Mouse (Mus musculus): ENCODE measurements around the gene Zp1.

Zp1 gene

GRCm38 (mm10) chr19:10880085-10880974 lies 40.1 kb downstream of the Zp1 start:
- DNase-seq (ENCODE audit: inconsistent age in 2 of 2, low spot score in 1 of 2), result peak; percentile 45 to 75

GRCm38 (mm10) chr19:10878201-10878837 lies 42.1 kb downstream of the Zp1 start:
- peak in 1 of 2 experiments; percentile 65 for DNase-seq (ENCODE audit: inconsistent age in 2 of 2, low spot score in 1 of 2)

GRCm38 (mm10) chr19:10871328-10871961 lies 49.0 kb downstream of the Zp1 start:
- peak in 1 of 2 experiments; percentile 43 for DNase-seq (ENCODE audit: inconsistent age in 2 of 2, low spot score in 1 of 2)

- peak; percentile 75 to 84 for DNase-seq (ENCODE audit: inconsistent age in 2 of 2, low spot score in 1 of 2)
These were observed 49.8 kb downstream of the Zp1 start for GRCm38 (mm10) chr19:10870676-10871075.

GRCm38 (mm10) chr19:10869886-10870527 lies 50.4 kb downstream of the Zp1 start, which contains the start of gene Tmem132a:
Gene Tmem132a (minus strand): TSS chr19:10869940.
- DNase-seq (ENCODE audit: inconsistent age in 2 of 2, low spot score in 1 of 2), result no peak

- peak; percentile 85 to 93 for DNase-seq (ENCODE audit: inconsistent age in 2 of 2, low spot score in 1 of 2)
These were observed 51.1 kb downstream of the Zp1 start for GRCm38 (mm10) chr19:10869241-10869885.

- DNase-seq (ENCODE audit: inconsistent age in 2 of 2, low spot score in 1 of 2), result peak in 1 of 2 experiments; percentile 45
These were observed 51.8 kb downstream of the Zp1 start for GRCm38 (mm10) chr19:10868623-10869141.

- no peak for DNase-seq (ENCODE audit: inconsistent age in 2 of 2, low spot score in 1 of 2)
These were observed 52.3 kb downstream of the Zp1 start for GRCm38 (mm10) chr19:10867946-10868622.

- no peak for DNase-seq (ENCODE audit: inconsistent age in 2 of 2, low spot score in 1 of 2)
These were observed 54.1 kb downstream of the Zp1 start for GRCm38 (mm10) chr19:10866351-10866750.

All from adrenal gland, adult (tissue).